Mouse (Mus musculus) heart, embryonic 11.5 days (tissue): ENCODE data around the gene Hepacam2. TPM values are rescaled to one million over a fixed set of nuclear protein-coding genes. Genes with fewer than 3 reads are reported as not detected.

ENCODE experiments used
- ATAC-seq: fragments of 200-750 bp; cut with Nextera tagmentation; replicated peaks from 2 replicates; pipeline ENCODE4 v1.8.0; 2017; ENCODE audit warnings: moderate library complexity; ENCODE audit not compliant: insufficient number of reproducible peaks, low FRiP score, low TSS enrichment
- H3K27ac ChIP-seq: fragments of 300-500 bp; sonication (generic); 2 replicates; pipeline ENCODE4 v1.5.1; 2014; ENCODE audit warnings: mild to moderate bottlenecking, low read depth, low read length
- H3K27me3 ChIP-seq: fragments of 300-500 bp; sonication (generic); 2 replicates; pipeline ENCODE4 v1.6.1; 2014; ENCODE audit warnings: mild to moderate bottlenecking, low read length, mixed read lengths; ENCODE audit not compliant: control insufficient read depth, insufficient read depth
- H3K36me3 ChIP-seq: fragments of 300-500 bp; sonication (generic); 2 replicates; pipeline ENCODE4 v1.6.1; 2014; ENCODE audit warnings: mild to moderate bottlenecking, low read length, moderate library complexity, mixed read lengths; ENCODE audit not compliant: control insufficient read depth, insufficient read depth
- H3K4me1 ChIP-seq: fragments of 300-500 bp; sonication (generic); 2 replicates; pipeline ENCODE4 v1.6.1; 2014; ENCODE audit warnings: low read length; ENCODE audit not compliant: control insufficient read depth, insufficient read depth
- H3K4me2 ChIP-seq: fragments of 300-500 bp; sonication (generic); 2 replicates; pipeline ENCODE4 v1.6.1; 2014; ENCODE audit warnings: mild to moderate bottlenecking, moderate library complexity
- H3K4me3 ChIP-seq: fragments of 300-500 bp; sonication (generic); 2 replicates; pipeline ENCODE4 v1.5.1; 2014; ENCODE audit warnings: low read depth, low read length
- H3K9ac ChIP-seq: fragments of 300-500 bp; sonication (generic); 2 replicates; pipeline ENCODE4 v1.6.1; 2014; ENCODE audit warnings: mild to moderate bottlenecking, low read depth, low read length, moderate library complexity
- H3K9me3 ChIP-seq: fragments of 300-500 bp; sonication (generic); replicated peaks from 2 replicates; pipeline ENCODE4 v1.6.1; 2016; ENCODE audit warnings: low read length; ENCODE audit not compliant: control insufficient read depth
- WGBS: fragments of 180-500 bp; shearing (Covaris S2); extraction: QIAGEN DNeasy Blood & Tissue Kit; methylation state at CpG from one replicate; pipeline ENCODE4 v1.1.7; 2014; ENCODE audit not compliant: insufficient replicate concordance; 5-methylcytosine and 5-hydroxymethylcytosine counted together
- polyA plus RNA-seq: library from polyadenylated mRNA; unstranded; fragments of >200 nt; fragmentation: Nextera tagmentation; extraction: Ambion mirVana; gene quantifications from 2 replicates; pipeline ENCODE4 v1.2.1, GENCODE M21; 2014

Hepacam2 gene
- polyA plus RNA-seq, result 0.09 and 0.18 TPM in 2 replicates

GRCm38 (mm10) chr6:3498162-3498848, at the start of gene Hepacam2, which contains the start of gene Vps50:
TSS of gene Hepacam2 (minus strand) at chr6:3498298.
TSS of gene Vps50 (plus strand) at chr6:3498382.
- H3K9ac ChIP-seq, result peak within 1 kb of the TSS; percentile 79
- no peak within 1 kb of the TSS for H3K27ac ChIP-seq
- WGBS, result under 1% methylated on average over 28 of the region's 28 CpGs
- no peaks in the 10 kb centered on the region for H3K36me3 ChIP-seq
- H3K9me3 ChIP-seq, result no peaks in the 10 kb centered on the region
- peak within 1 kb of the TSS; percentile 91 for H3K4me2 ChIP-seq
- H3K4me1 ChIP-seq, result no peaks in the 10 kb centered on the region
- ATAC-seq, result peak; percentile 97
- peaks cover 3% of the 10 kb centered on the region; the same call in 1 of the 2 replicates for H3K27me3 ChIP-seq
- H3K4me3 ChIP-seq, result peak within 1 kb of the TSS; percentile 79

DNA sequence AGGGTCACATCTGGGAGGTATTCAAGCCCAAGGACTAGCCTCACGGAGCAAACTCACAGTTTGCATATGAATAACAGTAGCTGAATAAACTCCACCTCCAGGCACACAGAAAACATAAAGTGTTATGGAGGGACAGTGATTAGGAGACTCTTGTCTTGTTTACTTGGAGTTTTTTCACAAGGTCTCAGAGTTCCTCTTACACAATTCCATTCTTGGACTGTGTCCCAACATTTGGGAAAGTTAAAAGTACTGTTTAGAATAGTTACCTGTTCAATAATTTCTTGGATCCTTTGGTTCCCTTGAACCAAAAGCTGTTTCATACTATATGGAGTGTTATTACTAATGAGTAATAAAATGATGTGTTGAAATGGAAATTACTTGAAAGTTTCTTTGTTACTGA, 46.9 kb upstream of the Hepacam2 start:
- 65% methylated on average over 1 of the region's 1 CpGs for WGBS

DNA sequence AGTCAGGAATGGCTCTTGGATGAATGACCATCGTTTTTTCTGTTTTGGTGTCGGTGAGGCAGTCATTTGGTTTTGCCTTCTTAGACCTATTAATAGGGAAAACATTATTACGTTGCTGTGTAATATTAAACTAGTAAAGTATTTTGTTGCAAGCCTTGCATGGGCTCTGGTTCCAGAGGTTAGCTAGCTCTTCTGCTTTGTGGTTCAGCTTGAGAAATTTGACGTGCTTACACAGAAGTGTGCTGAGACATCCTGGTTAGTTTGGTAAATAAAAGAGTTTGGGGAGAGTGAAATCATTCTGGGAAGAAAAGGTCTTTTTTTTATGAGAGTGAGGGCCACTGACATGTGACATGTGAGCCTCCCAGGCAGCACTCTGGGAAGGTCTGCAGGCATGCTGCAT, 45.8 kb upstream of the Hepacam2 start:
- ATAC-seq, result no peak

More for the DNA sequence above, 46.9 kb upstream of the Hepacam2 start:
- Histone ChIP-seq H3K36me3 (no peaks in the 10 kb centered on the region), H3K9ac (no peak overlapping the region), H3K9me3 (no peaks in the 10 kb centered on the region), H3K27ac (no peak overlapping the region), H3K4me2 (no peak overlapping the region), H3K4me3 (no peak overlapping the region), H3K27me3 (no peaks in the 10 kb centered on the region), H3K4me1 (no peaks in the 10 kb centered on the region)
- no peak for ATAC-seq

DNA sequence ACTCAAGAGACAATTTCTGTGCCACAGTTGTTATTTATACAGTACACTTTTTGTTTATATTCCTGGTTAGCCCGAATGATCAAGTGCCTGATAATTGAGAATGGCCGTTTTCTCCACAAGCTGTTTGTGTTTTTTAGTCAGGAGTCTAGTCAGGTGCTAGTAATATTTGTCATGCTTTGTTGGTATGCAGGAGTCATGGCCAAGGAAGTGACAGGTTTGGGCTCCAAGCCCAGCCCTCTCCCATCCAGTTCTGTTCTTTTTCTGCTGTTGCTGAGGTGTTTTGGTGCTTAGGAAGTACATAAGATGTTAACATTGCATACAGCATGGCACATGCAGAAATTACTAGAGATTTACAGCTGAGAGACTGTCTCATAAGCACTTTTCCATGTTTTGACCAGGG, 41.4 kb upstream of the Hepacam2 start:
- H3K27ac ChIP-seq, result no peak overlapping the region
- no peaks in the 10 kb centered on the region for H3K36me3 ChIP-seq
- H3K9me3 ChIP-seq, result no peaks in the 10 kb centered on the region
- H3K4me2 ChIP-seq, result no peak overlapping the region
- H3K4me1 ChIP-seq, result no peaks in the 10 kb centered on the region
- H3K27me3 ChIP-seq, result no peaks in the 10 kb centered on the region
- no peak overlapping the region for H3K4me3 ChIP-seq
- H3K9ac ChIP-seq, result no peak overlapping the region
- ATAC-seq, result no peak
- 61% methylated on average over 2 of the region's 2 CpGs for WGBS

More for the DNA sequence above, 45.8 kb upstream of the Hepacam2 start:
- Histone ChIP-seq H3K27me3 (no peaks in the 10 kb centered on the region), H3K36me3 (no peaks in the 10 kb centered on the region), H3K4me1 (no peaks in the 10 kb centered on the region), H3K27ac (no peak overlapping the region), H3K9me3 (no peaks in the 10 kb centered on the region), H3K4me3 (no peak overlapping the region), H3K9ac (no peak overlapping the region), H3K4me2 (no peak overlapping the region)
- WGBS, result 86% methylated on average over 4 of the region's 4 CpGs

- H3K4me1 ChIP-seq, result no peaks in the 10 kb centered on the region
- no peak overlapping the region for H3K4me2 ChIP-seq
- no peaks in the 10 kb centered on the region for H3K27me3 ChIP-seq
- no peak for ATAC-seq
- H3K36me3 ChIP-seq, result no peaks in the 10 kb centered on the region
- no peak overlapping the region for H3K27ac ChIP-seq
- H3K9me3 ChIP-seq, result no peaks in the 10 kb centered on the region
- H3K4me3 ChIP-seq, result no peak overlapping the region
- no peak overlapping the region for H3K9ac ChIP-seq
- WGBS, result 71% methylated on average over 1 of the region's 1 CpGs
Measured at GRCm38 (mm10) chr6:3536048-3536447, 38.0 kb upstream of the Hepacam2 start.

- H3K4me2 ChIP-seq, result no peak overlapping the region
- no peak overlapping the region for H3K9ac ChIP-seq
- no peak overlapping the region for H3K27ac ChIP-seq
- H3K27me3 ChIP-seq, result no peaks in the 10 kb centered on the region
- no peak for ATAC-seq
- no peak overlapping the region for H3K4me3 ChIP-seq
- H3K36me3 ChIP-seq, result no peaks in the 10 kb centered on the region
- 76% methylated on average over 5 of the region's 5 CpGs for WGBS
- H3K9me3 ChIP-seq, result no peaks in the 10 kb centered on the region
- no peaks in the 10 kb centered on the region for H3K4me1 ChIP-seq
Measured at GRCm38 (mm10) chr6:3531445-3531844, 33.3 kb upstream of the Hepacam2 start.

DNA sequence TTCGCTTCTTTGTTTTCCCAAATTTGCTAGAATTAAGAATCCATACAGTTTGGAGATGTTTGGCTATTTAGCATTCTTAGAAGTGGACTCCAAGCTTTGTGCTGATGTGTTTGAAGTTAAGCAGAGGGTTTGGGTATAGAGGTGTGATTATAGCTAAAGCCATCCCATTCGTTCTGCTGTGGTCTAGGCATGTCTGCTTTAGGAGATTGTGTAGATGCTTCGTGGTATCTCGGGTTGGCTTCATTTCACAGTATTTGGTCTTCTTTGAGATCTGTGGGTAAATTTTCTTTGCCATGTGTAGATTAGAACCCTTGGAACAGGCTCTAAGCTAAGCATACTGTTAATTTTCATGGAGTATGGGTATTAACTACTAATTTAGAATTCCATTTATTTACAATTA, 30.1 kb upstream of the Hepacam2 start:
- Histone ChIP-seq H3K36me3 (no peaks in the 10 kb centered on the region), H3K9me3 (no peaks in the 10 kb centered on the region), H3K4me3 (no peak overlapping the region), H3K4me2 (no peak overlapping the region), H3K27me3 (no peaks in the 10 kb centered on the region), H3K9ac (no peak overlapping the region), H3K27ac (no peak overlapping the region), H3K4me1 (no peaks in the 10 kb centered on the region)
- WGBS, result 93% methylated on average over 4 of the region's 4 CpGs
- ATAC-seq, result no peak

- Histone ChIP-seq H3K4me1 (no peaks in the 10 kb centered on the region), H3K27ac (no peak overlapping the region), H3K4me3 (no peak overlapping the region), H3K4me2 (no peak overlapping the region), H3K9ac (no peak overlapping the region), H3K36me3 (no peaks in the 10 kb centered on the region), H3K27me3 (no peaks in the 10 kb centered on the region), H3K9me3 (no peaks in the 10 kb centered on the region)
- no peak for ATAC-seq
- WGBS, result 46% methylated on average over 3 of the region's 3 CpGs
Measured at GRCm38 (mm10) chr6:3512611-3513010, 14.5 kb upstream of the Hepacam2 start.

DNA sequence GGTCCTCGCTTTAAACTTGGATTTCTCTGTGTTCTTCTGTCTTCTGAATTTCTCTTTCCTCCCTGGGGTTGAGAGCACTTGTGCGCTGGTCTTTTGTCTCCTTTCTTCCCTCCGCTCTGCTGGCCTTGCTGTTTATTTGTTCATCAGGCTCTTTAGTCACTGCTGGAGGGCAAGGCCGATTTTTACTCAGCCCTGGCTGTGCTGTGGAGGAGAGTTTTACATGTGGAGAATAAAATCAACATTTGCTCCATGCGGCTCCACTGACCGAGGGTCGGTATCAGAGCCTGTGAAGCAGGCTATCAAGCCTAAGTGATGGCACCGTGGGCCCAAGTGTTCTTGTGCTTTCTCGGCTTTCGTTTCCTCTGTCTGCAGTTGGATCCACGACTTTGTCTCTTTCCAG, 13.5 kb upstream of the Hepacam2 start:
- Histone ChIP-seq H3K4me2 (no peak overlapping the region), H3K27ac (no peak overlapping the region), H3K4me3 (no peak overlapping the region), H3K4me1 (no peaks in the 10 kb centered on the region), H3K36me3 (no peaks in the 10 kb centered on the region), H3K9ac (no peak overlapping the region), H3K9me3 (no peaks in the 10 kb centered on the region), H3K27me3 (no peaks in the 10 kb centered on the region)
- 59% methylated on average over 11 of the region's 11 CpGs for WGBS
- no peak for ATAC-seq
